Mouse (Mus musculus): ENCODE measurements around the gene Olfr284.

DNA sequence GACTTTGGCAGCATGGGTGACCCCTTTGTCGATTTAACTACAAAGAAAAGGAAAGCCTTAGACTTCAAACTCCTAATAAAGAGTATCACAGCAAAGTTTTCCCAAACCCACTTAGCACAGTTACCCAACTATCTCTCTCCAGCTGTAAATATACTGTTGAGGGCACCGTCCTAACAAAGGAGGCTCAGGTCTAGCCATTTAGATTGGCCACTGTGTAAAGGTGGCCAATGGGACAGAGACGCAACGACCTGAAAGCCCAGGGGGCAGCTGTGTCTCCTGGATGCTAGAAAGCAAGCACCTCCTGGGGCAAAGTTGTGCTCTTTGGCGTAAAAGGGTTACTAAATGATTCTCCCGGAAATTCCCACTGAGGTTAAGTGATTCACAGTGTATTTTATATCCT lies 40.1 kb upstream of the Olfr284 start, which contains the start of gene Olfr283:
- TF ChIP-seq POLR2A (IDR thresholded peaks at IDR 0.05; ENCODE audit: low read depth, low read length): no peak
- TF ChIP-seq TBP (conservative IDR thresholded peaks at IDR 0.05; ENCODE audit: low read depth, low read length): no peak
- TF ChIP-seq TCF12 (IDR thresholded peaks at IDR 0.05; ENCODE audit: low read depth, low read length): no peak
- TF ChIP-seq HCFC1 (IDR thresholded peaks at IDR 0.05; ENCODE audit: low read depth, low read length): no peak
- TF ChIP-seq UBTF (IDR thresholded peaks at IDR 0.05; ENCODE audit: low read depth, low read length): no peak
- TF ChIP-seq CTCF (conservative IDR thresholded peaks at IDR 0.05 in 1 of 2, IDR thresholded peaks at IDR 0.05 in 1 of 2; ENCODE audit: low read depth in 2 of 2, low read length in 2 of 2): no peak
- no peak for TF ChIP-seq USF1 (IDR thresholded peaks at IDR 0.05; ENCODE audit: low read depth, low read length)
- TF ChIP-seq ZMIZ1 (IDR thresholded peaks at IDR 0.05; ENCODE audit: low read depth, low read length): no peak

Measured in CH12.LX (cell line).